Mouse (Mus musculus): ENCODE measurements around the gene Auts2. TPM values are rescaled to one million over a fixed set of nuclear protein-coding genes. Genes with fewer than 3 reads are reported as not detected.

The Auts2 gene
- polyA plus RNA-seq, 1 experiment from 2014 or later: 56.7 TPM

DNA sequence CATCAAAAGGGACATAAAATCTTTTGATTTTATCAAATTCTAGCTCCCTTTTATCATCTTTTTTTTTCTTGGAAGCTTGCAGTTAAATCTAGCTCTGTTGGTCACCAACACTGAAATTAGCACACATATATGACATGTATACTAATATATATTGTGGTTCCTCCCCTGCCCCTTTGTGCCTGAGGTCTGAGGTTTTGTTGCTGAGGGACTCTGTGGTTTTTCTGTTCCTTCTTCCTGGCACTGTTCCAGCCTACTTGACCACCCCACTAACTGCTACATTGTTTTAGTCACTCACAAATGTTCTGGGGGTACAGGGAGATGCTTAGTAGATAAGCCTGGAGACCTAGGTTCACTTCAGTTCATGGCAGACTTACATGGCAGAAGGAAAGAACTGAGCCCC lies 192.0 kb downstream of the Auts2 start:
- Histone ChIP-seq H3K9me3 (no peaks in the 10 kb centered on the region), H3K27ac (no peak overlapping the region), H3K36me3 (no peaks in the 10 kb centered on the region), H3K4me1 (replicated peaks) (no peaks in the 10 kb centered on the region), H3K27me3 (ENCODE audit: insufficient read depth, poor library complexity, severe bottlenecking) (no peaks in the 10 kb centered on the region), H3K4me3 (no peak overlapping the region)
- DNase-seq (ENCODE audit: low spot score): no peak

DNA sequence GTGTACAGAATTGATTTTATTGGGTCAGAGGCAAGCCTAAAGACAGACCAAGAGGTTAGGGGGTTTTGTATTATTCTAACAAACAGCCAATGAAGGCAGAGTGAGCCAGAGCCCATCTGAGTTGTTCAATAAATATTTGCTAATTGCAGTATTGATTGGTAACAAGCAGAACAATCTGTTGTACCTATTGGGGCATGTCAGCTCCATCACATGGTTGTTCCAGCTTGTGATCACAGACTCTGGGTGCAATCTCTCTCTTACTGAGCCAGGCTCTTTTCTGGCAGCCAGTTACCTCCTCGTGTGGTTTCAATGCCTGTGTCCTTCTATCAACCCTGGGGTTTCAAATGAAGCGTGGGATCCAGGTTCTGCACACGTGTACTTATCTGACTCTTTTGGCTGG lies 201.8 kb downstream of the Auts2 start:
- no peaks in the 10 kb centered on the region for H3K36me3 ChIP-seq
- no peak overlapping the region for H3K27ac ChIP-seq
- H3K4me3 ChIP-seq: no peak overlapping the region
- WGBS: 80% methylated on average over 3 of the region's 3 CpGs
- no peaks in the 10 kb centered on the region for H3K27me3 ChIP-seq (ENCODE audit: insufficient read depth, poor library complexity, severe bottlenecking)
- peaks cover 8% of the 10 kb centered on the region; the same call in 1 of the 2 replicates for H3K4me1 ChIP-seq (replicated peaks)
- no peak for DNase-seq (ENCODE audit: low spot score)
- no peaks in the 10 kb centered on the region for H3K9me3 ChIP-seq

DNA sequence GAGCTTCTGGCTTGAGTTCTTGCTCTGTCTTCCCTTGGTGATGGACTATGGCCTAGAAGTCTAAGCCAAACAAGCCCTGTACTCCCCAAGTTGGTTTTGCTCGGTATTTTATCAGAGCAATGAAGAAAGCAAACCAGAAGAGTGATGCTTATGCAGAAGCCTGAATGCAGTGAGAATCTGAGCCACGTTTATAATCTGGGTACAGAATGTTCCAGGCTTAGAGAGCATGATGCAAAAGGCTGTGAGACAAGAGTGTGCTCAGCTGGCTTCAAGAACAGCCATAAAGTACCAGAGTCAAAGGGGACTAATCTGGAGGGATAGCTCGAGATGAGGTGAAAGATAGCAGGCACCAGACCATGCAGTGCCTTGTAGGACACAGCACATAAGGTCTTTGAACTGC lies 205.5 kb downstream of the Auts2 start:
- Histone ChIP-seq H3K27ac (no peak overlapping the region), H3K4me3 (no peak overlapping the region), H3K4me1 (replicated peaks) (peaks cover 30% of the 10 kb centered on the region), H3K9me3 (no peaks in the 10 kb centered on the region), H3K27me3 (ENCODE audit: insufficient read depth, poor library complexity, severe bottlenecking) (no peaks in the 10 kb centered on the region), H3K36me3 (no peaks in the 10 kb centered on the region)
- no peak for DNase-seq (ENCODE audit: low spot score)
- WGBS: 78% methylated on average over 3 of the region's 3 CpGs

DNA sequence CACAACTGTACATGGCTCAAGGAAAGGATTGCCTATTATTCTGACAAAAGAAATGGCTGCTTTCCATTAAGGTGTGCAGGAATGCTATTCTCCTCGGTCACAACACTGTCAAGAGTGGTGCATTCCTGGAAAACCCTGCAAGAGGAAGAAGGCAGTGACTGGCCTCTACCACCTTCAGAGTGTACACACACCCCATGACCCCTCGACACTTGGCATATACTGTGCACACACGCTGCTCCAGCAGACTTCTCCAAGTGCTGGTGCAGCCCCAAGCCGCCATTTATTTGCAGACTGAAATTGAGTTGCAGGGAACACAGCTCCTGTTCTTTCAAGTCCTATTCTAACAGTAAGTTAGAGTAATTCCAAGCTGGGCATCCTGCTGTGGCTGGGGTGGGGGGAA lies 207.4 kb downstream of the Auts2 start:
- Histone ChIP-seq H3K27ac (no peak overlapping the region), H3K4me3 (no peak overlapping the region), H3K27me3 (ENCODE audit: insufficient read depth, poor library complexity, severe bottlenecking) (no peaks in the 10 kb centered on the region), H3K9me3 (no peaks in the 10 kb centered on the region), H3K36me3 (no peaks in the 10 kb centered on the region), H3K4me1 (replicated peaks) (peaks cover 28% of the 10 kb centered on the region)
- 79% methylated on average over 4 of the region's 4 CpGs for WGBS
- DNase-seq (ENCODE audit: low spot score): no peak

DNA sequence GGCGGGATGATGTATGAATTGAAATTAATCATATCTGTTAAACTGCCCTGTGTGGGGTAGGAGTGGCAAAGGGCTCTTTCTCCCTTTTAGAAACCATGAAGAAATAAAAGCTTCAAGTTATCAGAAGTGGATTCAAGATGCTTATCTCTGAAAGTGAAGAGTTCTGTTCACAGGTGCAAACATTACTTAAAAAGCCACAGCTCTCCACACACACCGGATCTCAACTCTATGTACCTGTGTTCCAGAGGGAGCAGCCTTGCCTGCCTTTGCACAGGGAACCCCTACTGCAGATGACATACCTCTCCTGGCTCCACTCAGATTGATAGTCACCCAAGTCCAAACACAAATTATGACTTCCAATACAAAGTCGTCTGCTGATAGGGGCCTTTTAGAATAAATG lies 208.3 kb downstream of the Auts2 start:
- 85% methylated on average over 3 of the region's 3 CpGs for WGBS

DNA sequence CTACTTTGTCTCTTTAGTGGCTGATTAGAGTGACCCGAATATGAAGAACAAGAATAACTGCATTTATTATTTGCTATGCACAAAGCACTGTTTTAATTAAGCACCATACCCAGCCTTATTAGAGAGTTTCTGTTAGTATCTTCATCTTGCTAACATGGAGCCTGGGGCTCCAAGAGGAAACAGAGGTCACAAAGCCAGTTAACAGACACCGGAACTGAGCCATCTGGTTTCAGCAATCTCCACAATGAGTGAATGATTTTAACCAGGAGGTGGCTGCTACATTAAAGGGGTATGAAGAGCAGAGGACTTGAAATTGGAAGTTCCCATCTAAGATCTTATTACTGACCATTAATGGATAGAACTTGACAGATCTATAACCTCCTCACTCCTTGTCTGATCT lies 209.4 kb downstream of the Auts2 start:
- WGBS: 66% methylated on average over 2 of the region's 2 CpGs
- H3K4me1 ChIP-seq (replicated peaks): peaks cover 43% of the 10 kb centered on the region
- no peaks in the 10 kb centered on the region for H3K36me3 ChIP-seq
- no peak overlapping the region for H3K27ac ChIP-seq
- no peak for DNase-seq (ENCODE audit: low spot score)
- H3K4me3 ChIP-seq: no peak overlapping the region
- no peaks in the 10 kb centered on the region for H3K9me3 ChIP-seq
- no peaks in the 10 kb centered on the region for H3K27me3 ChIP-seq (ENCODE audit: insufficient read depth, poor library complexity, severe bottlenecking)

More for the DNA sequence above, 208.3 kb downstream of the Auts2 start:
- Histone ChIP-seq H3K4me3 (no peak overlapping the region), H3K27me3 (ENCODE audit: insufficient read depth, poor library complexity, severe bottlenecking) (no peaks in the 10 kb centered on the region), H3K4me1 (replicated peaks) (peaks cover 35% of the 10 kb centered on the region), H3K36me3 (no peaks in the 10 kb centered on the region), H3K9me3 (no peaks in the 10 kb centered on the region), H3K27ac (no peak overlapping the region)
- DNase-seq (ENCODE audit: low spot score): no peak

DNA sequence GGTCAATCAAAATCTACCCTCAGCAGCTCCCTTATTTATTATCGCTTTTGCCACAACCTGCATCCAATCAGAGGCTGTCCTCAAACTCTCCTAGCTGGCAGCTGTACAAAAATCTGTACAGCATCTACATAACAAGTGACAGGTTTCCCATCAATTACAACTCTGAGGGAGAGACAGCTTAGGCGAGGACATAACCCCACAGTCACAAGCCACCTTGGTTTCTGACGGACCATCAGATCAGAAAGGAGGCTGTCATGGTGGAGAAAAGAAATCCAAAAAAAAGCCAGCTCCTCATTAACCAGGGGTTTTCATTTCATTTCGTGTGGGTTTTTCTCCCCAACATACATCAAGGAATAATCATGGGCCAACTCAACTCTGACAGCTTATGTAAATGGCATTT lies 210.6 kb downstream of the Auts2 start:
- WGBS: 79% methylated on average over 4 of the region's 4 CpGs

DNA sequence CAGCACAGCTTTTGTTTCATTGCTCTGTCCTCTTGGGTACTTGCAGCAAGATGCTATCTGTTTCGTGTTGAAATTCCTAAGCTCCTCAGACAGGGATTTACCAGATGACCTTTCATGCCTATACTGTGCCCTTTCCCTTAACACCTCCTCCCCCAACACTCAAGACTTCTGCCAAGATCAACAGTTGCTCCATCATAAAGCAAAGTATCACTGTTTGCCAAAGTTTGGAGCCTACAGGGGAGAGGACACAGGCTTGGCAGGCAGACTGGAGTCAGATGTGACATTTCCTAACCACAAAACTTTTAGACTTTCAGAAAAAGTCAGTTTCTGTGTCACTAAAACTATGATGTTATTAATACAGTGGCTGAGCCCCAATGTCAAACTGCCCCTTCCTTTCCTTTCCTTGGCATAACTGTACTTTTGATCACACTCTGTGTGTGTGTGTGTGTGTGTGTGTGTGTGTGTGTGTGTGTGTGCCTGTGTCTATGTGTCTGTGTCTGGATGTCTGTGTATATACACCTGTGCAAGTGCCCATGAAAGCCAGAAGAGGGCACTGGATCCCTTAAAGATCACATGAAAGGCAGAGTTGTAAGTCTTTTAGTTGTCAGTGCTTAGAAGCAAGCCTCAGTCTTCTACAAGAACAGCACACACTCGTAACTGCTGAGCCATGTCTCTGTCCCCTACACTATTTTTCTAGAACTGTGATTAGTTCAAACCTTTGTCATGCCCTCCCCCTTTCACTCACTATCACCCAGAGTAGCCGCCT lies 213.8 kb downstream of the Auts2 start:
- H3K4me3 ChIP-seq: no peak overlapping the region
- DNase-seq (ENCODE audit: low spot score): no peak
- 78% methylated on average over 3 of the region's 3 CpGs for WGBS
- no peaks in the 10 kb centered on the region for H3K9me3 ChIP-seq
- peaks cover 53% of the 10 kb centered on the region for H3K4me1 ChIP-seq (replicated peaks)
- H3K27me3 ChIP-seq (ENCODE audit: insufficient read depth, poor library complexity, severe bottlenecking): no peaks in the 10 kb centered on the region
- H3K27ac ChIP-seq: no peak overlapping the region
- H3K36me3 ChIP-seq: no peaks in the 10 kb centered on the region

More for the DNA sequence above, 210.6 kb downstream of the Auts2 start:
- Histone ChIP-seq H3K27ac (no peak overlapping the region), H3K36me3 (no peaks in the 10 kb centered on the region), H3K9me3 (no peaks in the 10 kb centered on the region), H3K4me3 (no peak overlapping the region), H3K4me1 (replicated peaks) (peaks cover 45% of the 10 kb centered on the region), H3K27me3 (ENCODE audit: insufficient read depth, poor library complexity, severe bottlenecking) (no peaks in the 10 kb centered on the region)
- DNase-seq (ENCODE audit: low spot score): no peak

DNA sequence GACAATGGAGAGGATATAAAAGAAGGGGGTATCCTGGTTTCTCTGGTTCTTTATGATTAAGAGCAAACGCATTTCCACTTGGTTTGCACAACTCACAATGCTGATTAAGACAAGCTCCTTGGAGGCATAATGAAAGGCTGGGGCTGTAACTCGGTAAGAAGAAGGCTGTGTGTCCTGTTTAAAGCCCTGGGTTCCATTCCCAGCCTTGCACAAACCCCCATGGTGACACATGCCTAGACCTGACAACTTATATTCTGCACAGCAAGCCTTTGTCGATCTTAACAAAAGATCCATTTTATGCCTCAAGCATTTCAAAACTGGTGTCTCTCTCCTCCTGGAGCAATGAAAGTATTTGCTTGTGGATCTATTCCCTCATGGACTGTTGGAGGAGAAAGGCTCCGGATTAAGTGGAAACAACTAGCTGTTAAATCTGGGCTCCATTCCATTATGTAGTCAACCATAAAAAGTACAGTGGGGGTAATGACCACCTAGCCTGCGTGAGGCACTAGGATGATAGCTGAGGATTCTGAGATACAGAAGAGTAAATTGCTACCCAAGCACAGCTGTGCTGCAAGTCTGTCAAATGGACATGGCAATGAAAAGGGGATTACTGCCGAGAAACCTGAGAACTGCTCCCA lies 218.8 kb downstream of the Auts2 start:
- no peaks in the 10 kb centered on the region for H3K27me3 ChIP-seq (ENCODE audit: insufficient read depth, poor library complexity, severe bottlenecking)
- peaks cover 48% of the 10 kb centered on the region for H3K4me1 ChIP-seq (replicated peaks)
- no peak overlapping the region for H3K4me3 ChIP-seq
- WGBS: 45% methylated on average over 6 of the region's 6 CpGs
- no peaks in the 10 kb centered on the region for H3K9me3 ChIP-seq
- no peak for DNase-seq (ENCODE audit: low spot score)
- H3K36me3 ChIP-seq: no peaks in the 10 kb centered on the region
- H3K27ac ChIP-seq: no peak overlapping the region

DNA sequence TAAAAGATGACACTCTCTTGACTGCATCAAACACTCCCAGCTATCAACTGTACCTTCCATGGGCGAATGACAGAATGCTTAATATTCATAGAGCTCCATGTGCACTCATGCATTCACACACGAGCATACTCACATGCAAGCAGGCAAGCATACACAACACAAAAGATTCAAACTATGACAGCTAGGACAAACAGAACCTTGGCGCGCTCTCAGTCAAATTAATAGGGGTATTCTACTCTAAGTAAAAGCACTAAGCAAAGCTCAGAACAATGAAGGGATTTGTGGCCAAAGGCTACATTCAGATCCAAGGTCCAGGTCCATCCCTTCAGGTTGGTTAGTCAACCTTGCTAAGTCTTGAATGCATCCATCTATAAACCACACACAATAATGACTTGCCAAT lies 219.5 kb downstream of the Auts2 start:
- no peak overlapping the region for H3K4me3 ChIP-seq
- H3K4me1 ChIP-seq (replicated peaks): peaks cover 40% of the 10 kb centered on the region
- 57% methylated on average over 4 of the region's 4 CpGs for WGBS
- no peaks in the 10 kb centered on the region for H3K9me3 ChIP-seq
- DNase-seq (ENCODE audit: low spot score): no peak
- no peaks in the 10 kb centered on the region for H3K36me3 ChIP-seq
- no peak overlapping the region for H3K27ac ChIP-seq
- no peaks in the 10 kb centered on the region for H3K27me3 ChIP-seq (ENCODE audit: insufficient read depth, poor library complexity, severe bottlenecking)

DNA sequence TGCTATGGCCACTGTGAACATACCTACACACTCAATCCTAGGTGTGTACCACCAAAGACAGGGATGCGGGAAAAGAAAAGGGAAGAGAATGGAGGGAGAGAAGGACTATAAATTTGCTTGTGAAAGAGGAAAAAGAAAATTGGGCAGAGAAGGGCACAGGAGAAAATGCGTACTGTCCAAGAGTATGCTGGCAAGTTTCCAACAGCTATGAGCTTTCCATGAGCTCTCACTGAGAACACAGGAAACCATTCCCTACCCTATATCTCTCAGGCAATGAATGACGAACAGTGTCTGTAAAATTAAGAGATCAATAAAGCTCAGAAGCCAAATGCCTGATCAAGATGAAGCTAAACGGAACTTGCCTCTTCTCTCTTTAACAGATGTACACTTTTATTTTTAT lies 220.2 kb downstream of the Auts2 start:
- Histone ChIP-seq H3K4me3 (no peak overlapping the region), H3K4me1 (replicated peaks) (peaks cover 45% of the 10 kb centered on the region), H3K27ac (no peak overlapping the region), H3K27me3 (ENCODE audit: insufficient read depth, poor library complexity, severe bottlenecking) (no peaks in the 10 kb centered on the region), H3K36me3 (no peaks in the 10 kb centered on the region), H3K9me3 (no peaks in the 10 kb centered on the region)
- no peak for DNase-seq (ENCODE audit: low spot score)
- WGBS: 87% methylated on average over 4 of the region's 4 CpGs

DNA sequence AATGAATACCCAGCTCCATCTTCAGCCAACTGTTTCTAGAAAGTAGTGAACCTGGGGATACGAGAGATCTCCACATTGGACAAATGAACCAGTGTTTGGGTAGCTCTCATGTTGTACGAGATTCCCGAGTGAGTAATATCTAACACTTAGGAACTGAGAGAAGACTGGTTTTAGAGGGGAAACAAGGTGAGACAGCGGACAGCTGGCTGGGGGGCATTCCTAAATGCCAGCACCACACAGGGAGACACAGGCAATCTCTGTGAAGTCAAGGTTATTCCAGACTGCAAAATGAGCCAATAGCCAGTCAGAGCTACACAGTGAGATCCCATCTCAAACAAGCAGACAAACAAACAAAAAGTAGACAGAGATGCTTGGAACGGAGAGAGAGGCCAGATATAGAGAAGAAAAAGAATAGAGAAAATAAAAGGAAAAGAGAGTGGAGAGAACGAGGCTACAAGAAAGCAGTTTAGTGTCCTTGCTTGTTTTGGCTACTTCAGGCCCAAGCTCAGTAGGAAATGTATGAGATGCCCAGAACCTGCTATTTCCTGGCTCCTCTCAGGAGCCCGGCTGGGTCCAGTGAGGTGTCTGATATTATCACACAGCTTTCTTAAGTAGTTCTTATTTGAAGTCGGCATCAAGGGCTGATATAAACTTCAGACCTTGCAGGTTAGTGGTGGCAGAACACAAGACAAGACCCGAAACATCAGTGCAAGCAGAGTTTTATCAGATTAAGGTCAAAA lies 224.9 kb downstream of the Auts2 start:
- H3K4me1 ChIP-seq (replicated peaks): peaks cover 45% of the 10 kb centered on the region
- no peaks in the 10 kb centered on the region for H3K9me3 ChIP-seq
- H3K4me3 ChIP-seq: no peak overlapping the region
- H3K36me3 ChIP-seq: no peaks in the 10 kb centered on the region
- DNase-seq (ENCODE audit: low spot score): no peak
- WGBS: 87% methylated on average over 9 of the region's 9 CpGs
- no peaks in the 10 kb centered on the region for H3K27me3 ChIP-seq (ENCODE audit: insufficient read depth, poor library complexity, severe bottlenecking)
- H3K27ac ChIP-seq: no peak overlapping the region

DNA sequence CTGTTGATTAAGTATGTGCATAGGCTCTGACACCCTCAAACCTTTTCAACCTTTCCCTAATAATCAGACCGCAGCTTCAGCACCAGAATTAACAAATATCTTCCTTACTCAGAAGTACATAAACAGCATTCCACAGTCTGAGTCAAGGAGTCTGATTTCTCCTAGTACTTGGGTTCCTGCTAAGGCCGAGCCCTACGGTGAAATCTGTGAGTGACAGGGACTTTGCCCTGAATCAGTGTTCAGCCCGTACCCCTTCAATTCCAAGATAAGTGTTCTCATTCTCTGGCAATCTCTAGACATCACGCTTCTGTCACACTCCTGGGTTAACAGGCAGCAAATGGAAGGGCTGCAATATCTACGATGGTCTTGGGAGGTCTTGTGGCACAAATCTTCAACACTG lies 226.2 kb downstream of the Auts2 start:
- Histone ChIP-seq H3K4me1 (replicated peaks) (peaks cover 37% of the 10 kb centered on the region), H3K4me3 (no peak overlapping the region), H3K36me3 (no peaks in the 10 kb centered on the region), H3K27me3 (ENCODE audit: insufficient read depth, poor library complexity, severe bottlenecking) (no peaks in the 10 kb centered on the region), H3K9me3 (no peaks in the 10 kb centered on the region), H3K27ac (no peak overlapping the region; the same call in 1 of the 2 replicates)
- WGBS: 47% methylated on average over 6 of the region's 6 CpGs
- DNase-seq (ENCODE audit: low spot score): no peak
